Mouse (Mus musculus) yolk sac, embryonic 10.5 days (tissue): ENCODE measurements around the gene Nmnat2.
"Not testable (repeated sequence)": the region's sequence is repeated elsewhere in the genome, so short reads cannot be mapped to it uniquely, and the experiment has no call there.

Experiments used
- DNase-seq: peaks from one replicate; pipeline ENCODE4 v3.0.0-alpha.2; 2017; ENCODE audit warnings: low spot score

Gene Nmnat2

DNA sequence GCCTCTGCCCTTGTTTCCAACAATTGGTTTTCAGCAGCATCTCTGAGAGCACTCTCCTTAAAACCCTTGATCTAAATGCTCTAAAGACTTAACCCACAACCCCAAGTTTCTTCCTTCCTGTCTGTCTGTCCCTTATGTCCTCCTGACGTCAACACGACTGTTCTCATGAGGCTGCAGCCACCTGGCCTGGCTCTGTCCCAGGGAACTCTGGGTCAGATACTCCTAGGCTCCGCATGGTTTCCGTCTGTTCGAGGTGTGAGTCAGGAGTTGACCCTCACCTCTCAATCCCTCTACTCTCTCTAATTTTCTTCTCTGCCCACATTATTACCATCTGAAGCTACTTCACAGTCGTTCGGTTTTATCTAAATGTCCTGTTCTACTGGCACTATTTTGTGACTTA, 103.5 kb downstream of the Nmnat2 start:
- no peak for DNase-seq

DNA sequence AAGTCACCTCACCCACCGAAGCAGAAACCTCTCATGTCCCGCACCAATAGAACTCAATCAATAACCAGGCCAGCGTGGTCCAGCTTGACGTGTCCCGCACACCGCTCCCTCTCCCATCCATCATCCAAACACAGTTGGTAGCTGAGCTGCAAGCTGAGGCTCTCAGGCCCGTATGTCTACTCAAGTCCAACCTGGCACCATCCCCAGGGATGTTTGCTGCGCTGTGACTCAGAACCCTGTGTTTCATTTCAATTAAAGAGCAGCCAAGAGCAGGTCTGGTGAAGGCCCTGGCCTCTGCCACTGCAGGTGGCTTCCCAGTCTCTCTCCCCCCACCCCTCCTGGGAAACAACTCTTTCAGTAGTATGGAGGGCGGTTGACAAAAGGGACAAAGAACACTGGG, 104.8 kb downstream of the Nmnat2 start:
- DNase-seq = no peak

DNA sequence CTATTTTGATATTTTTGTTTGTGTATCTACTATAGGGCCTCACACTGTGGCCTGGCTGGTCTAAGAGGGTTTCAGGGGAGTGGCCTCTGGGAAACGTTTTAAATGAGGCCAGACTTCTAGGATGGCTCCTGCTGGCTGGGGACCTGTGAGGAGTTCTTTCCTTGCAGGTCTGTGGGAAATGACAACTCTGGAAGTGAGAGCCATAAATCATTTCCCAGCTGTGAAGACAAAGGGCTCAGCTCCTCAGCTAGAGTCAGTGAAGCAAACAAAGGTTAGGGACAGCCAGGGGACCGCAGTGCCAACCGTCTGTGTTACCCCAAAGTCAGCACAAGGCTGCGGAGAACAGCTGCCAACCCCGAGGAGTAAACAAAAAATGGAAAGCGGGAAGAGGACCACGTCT, 107.8 kb downstream of the Nmnat2 start:
- DNase-seq = no peak

DNA sequence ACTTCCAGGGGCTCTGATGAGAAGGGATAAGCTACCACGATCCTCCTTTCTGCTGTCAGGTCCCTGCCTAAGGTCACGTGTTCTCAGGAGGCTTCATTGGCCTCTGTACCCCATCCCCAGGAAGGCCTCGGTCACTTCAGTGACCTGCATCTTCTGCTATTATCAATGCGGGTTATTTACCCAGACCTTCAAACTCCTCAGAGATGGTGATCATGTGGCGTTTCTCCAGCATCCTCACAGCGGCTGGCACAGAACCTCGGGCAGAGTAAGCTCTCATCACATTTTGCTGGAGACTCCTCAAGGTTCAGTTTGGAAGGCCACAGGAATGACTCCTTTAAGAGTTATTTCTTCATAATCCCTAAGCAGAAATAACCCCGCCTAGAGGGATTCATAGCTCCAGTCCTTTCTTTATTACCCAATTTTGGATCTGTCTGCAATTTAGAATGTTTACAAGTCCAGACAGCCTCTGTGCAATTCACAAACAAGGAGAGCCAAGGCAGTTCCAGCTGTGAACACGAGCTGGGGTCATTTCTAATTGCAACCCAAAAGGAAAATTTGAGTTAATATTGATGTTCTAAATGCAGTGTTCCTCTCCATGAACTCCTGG, 110.1 kb downstream of the Nmnat2 start:
- DNase-seq = no peak

DNA sequence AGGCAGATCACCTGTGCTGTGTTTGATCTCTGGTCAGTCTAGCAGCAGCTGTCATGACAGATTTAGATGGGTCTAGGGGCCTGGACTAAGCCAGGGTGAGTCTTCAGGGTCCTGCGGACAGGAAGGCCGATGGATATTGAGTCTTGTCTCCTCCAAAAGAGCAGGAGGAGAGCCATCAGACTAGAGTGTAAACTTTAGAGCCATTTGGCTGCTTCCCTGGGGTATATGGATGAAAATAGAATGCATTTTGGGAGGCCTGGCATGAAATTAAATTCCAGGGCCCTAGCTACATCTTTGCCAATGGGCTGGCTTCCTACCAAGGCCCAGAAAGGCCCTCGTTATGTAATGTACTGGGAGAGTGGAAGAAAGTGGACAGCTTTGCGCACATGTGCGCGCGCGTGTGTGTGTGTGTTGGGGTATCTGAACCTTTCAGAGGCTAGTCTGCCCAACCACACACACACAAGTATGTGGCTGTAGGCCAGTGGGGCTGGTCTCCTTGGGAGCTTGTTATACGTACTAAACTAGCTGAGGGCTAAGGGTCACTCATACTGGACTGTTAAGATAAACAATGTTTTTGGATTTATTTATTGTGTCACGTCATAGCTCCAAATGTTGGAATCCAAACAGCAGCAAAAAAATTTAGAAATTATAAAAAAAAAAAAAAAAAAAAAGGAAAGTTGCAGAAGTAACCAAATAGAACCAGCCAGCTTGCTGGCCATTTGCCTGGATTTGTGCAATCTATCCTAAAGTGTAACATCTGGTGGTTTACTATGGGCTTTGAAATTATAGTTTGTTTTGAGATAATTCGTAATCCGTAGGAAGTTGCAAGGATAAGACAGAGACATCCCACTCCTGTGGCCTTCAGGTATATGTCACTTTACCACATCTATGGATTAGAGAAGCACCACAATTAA, 110.9 kb downstream of the Nmnat2 start:
- no peak for DNase-seq

DNA sequence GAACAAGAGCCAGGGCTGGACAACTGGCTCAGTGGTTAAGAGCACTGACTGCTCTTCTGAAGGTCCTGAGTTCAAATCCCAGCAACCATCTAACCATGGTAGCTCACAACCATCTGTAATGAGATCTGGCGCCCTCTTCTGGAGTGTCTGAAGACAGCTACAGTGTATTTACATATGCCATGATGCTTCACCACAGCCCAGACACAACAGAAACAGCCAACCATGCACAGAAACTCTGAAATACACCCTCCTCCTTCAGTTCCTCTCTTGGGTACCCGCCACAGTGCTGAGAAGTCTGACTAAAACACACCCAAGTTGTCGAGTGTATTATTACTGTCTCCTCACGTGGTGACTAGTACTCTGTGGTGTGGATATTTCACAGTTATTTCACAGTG, 111.6 kb downstream of the Nmnat2 start:
- DNase-seq = no peak

DNA sequence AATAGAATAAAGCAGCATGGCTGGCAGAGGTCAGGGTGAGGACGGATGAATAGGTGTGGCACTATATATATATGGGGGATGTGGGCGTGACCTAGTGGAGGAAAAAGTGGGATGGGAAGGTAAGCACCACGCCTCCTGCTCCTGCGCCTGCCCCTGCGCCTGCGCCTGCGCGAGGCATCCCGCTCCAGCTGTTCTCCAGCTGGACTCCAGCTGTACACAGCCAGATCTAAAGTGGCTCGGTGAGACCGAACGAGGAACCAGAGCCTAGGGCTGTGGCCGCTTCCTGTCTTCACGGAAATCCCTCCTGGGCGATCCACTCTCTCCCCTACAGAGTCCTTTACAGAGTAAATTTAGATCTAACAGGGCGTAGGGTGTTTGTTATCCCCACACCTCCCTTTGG, 116.8 kb downstream of the Nmnat2 start:
- DNase-seq = no peak

DNA sequence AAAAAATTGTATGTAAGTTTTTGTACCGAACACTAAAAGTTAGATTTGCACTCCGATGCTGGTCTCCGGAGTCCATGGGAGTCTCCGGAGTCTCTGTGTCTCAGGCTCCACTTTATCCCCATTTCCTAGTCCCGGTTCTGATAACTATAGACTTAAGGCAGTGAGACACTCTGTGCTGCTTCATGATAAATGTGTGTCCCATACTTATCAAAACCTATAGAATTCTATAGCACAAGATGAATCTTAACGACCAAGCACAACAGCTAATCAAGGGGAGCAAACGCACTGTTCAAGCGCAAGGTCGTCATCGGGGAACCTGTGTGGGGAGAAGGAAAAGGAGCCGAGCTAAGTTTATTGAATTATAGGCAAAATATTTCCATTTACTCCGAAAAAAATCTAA, 117.2 kb downstream of the Nmnat2 start:
- DNase-seq = no peak

DNA sequence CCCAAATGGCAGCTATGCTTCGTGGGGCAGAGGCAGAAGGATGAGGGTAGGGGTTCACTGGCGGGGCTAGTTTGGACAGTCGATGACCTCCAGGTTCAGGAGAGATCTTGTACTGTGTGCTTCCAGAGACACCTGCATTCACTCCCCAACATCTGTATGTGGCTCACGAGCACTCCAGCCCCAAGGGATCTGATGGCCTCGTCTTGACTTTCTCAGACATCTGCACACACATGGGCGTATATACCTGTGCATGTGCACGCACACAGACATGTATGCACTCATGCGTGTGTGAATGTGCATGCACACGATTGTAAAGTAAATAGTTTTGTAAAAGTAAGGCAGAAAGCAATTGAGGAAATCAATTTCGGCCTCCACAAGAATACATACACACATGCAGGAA, 117.9 kb downstream of the Nmnat2 start:
- no peak for DNase-seq

DNA sequence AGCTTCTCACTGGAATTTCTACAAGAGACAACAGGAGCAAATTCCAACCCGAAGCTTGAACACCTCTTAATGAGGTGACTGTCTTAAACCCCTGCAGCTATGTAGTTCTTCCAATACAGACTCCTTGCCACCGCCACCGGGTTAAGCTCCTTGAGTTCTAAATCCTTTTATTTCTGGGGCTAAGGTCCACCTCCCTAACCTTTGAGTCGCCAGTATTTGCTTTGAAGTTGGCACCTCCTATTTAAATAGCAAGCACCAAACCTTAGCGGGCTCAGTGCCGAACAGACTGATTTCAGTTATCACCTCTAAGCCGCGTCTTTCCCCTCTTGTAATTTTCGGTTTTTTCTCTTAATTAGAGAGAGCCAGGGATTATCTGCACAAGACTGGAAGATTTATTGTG, 118.6 kb downstream of the Nmnat2 start:
- DNase-seq = no peak

DNA sequence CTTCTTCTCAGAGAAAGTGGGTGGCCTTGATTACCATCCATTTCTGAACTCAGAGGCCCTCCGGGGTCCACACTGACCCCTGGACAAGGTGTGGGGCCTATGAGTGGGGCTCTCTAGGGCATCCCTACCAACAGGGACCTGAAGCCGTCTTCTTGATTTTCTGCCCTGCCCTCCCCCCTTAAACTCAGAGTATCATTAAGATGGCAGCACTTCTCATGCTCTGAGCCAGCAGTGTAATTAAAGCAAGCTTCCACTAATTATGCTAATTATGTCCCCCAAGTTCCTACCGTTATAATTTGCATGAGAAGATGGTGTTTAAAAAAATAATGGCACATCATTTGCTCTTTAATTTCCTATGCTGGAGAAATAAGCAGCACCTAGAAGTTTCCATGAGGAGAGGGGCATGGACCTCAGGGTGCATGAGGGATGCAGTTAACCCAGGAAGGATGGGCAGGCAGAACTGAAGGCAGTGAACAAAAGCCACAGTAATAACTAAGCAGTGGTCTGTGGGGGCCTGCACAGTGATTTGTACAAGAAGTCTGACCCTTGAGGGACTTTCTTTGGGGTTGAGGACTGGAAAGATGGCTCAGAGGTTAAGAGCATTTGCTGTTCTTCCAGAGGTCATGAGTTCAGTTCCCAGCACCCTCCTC, 120.4 kb downstream of the Nmnat2 start:
- no peak for DNase-seq

DNA sequence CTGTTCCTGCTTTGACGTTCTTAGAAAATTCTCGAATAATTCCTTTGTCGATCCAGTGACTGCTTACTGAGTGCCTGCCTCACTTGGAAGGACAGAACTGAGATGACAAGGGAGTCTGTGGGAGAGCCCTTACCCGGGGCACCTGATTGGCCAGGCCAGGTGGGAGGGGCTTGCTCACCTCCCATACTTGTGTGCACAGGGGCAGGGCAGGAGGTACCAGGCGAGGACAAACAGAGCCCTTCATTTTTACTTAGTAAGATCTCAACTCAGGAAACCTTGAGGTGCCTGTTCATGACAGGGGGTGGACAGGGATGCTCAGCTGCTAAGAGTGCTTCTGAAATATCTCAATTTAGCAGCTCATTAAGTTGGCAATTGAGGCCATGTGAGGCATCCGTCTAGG, 121.2 kb downstream of the Nmnat2 start:
- DNase-seq = no peak

DNA sequence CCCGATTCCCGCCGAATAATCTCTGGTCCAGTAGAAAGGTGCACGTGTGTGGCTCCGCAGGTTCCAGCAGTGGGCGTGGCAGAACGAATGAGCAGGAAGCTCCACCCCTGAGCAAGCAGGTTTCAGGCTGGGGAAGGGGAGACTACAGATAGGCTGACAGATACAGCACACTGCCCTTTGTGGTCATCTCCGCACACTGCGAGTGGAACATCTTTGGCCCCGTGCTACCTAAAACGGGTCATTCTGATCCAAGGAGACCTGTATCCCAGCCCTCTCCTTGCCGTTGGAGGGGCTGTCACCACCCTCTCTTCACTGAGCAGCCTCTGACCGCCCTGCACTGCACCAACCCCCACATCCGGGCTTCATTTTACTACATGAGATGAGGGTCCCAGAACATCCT, 128.4 kb downstream of the Nmnat2 start:
- DNase-seq = not testable (repeated sequence)

DNA sequence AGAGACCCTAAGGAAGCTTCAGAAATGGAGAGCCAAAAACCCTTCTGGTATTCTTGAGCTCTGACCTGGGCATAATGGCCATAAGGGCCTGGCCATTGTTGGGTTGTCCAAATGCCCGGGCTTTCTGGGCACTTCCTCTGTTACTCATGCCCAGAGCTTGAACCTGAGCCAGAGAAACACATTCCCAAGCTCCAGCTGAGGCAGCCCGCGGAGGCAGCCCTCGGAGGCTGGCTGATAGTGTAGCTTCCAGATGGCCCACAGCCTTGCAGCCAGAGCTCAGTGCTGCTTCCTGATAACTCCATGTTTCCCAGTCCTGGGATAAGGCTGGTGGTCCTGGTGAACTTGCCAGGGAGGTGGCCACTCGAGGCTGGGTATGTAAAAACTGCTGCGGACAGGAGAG, 129.4 kb downstream of the Nmnat2 start:
- no peak for DNase-seq

DNA sequence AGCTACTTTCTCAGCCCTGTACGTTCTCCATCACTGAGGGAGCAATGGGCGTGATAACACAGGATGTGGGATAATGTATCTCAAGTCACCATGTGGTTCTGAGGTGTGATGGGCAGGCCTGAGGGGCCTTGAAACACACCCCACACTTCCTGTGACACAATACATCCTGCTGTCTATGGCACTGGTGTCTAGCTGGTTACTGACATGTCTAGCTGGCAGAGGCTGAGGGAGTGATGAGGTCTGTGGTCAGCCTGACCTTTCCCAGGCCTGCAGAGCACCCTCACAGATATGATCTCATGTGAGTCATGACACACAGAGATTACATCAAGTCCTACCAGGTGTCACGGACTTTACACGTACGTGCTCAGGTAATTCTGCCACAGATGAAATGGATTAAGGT, 130.4 kb downstream of the Nmnat2 start:
- no peak for DNase-seq

DNA sequence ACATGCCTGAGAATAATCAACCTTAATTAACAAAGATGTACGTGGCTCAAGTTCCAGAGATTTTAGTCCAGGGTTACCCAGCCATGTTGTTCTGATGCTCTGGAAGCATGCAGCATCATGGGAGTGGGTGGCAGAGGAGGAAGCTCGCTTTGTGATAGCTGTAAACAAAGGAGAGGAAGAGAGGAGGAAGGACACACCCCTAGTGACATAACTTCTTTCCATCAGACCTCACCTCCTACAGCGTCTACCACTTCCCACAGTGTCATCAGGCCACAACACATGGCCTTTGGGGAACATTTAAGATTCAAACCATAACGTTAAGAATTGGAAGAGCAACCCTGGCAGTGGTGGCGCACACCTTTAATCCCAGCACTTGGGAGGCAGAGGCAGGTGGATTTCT, 133.0 kb downstream of the Nmnat2 start:
- DNase-seq = no peak

DNA sequence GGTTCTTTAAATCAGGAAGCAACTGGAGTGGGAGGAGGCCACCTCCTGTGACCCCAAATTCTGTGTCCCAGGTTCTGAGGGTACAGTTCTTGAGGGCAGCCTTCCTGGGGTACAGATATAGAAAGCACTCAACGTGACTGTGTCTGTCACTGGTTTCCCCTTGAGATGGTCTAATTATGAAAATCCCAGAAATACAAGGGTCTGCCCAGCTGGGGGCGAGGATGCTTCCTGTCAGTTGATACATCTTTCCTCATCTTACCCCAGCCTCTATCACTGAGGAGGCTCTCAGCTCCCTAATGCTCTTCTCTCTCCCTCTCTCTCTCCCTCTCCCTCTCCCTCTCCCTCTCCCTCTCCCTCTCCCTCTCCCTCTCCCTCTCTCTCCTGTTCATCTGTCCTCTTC, 135.3 kb downstream of the Nmnat2 start:
- no peak for DNase-seq

DNA sequence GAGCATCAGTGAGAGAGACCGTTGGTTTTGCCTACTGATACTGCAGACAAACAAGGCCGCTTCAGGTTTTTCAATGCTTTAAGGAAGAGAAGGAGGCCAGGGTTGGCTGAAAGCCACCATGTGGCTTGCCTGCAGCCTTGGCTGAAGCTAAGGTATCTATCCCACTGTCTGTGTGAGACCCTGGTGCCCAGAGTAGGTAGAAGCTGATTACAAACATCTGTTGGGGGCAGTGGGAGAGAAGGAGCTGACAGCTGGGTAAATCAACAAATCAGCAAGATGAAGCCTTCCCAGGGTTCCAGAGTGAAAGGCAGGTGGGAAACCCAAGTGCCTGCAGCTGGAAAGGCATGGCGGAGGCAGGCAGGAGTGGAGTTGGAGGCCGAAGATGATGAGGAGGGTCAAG, 136.0 kb downstream of the Nmnat2 start:
- no peak for DNase-seq

DNA sequence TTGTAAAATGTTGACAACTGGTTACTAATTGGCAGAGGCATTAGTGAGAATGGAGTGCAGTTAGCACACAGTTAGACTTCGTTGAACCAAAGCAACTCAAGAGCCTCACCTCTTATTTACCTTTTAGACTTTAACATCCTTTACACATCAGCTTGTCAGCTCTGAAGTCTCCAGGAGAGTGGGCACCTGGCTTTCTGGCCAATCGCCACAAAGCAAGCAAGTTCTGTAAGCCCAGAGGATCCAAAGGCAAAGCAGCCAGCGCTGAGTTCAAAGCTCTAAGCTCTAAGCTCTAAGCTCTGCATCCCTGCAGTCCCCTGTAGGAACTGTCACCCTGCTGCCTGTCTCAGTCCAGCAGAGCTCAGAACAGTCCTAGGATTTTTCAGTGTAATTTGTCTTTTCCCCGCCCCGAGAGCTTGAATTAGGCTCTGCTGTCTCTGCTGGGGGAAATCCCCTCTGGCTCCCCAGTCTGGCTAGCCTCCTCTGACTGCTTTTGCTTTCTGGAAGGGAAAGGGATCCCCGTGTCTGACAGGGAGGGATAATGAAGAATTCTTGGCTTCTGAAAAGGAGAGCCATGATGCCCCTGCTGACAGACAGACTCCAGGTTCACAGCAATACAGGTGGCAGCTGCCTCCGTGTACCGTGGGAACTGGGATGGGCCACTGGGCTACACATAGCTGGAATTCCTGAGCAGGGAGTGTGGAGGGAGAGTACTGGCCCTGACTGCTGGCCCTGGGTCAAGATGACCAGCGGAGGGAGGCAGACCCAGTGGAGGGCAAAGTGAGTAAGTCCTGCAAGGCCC, 136.8 kb downstream of the Nmnat2 start:
- peak; percentile 69 for DNase-seq

DNA sequence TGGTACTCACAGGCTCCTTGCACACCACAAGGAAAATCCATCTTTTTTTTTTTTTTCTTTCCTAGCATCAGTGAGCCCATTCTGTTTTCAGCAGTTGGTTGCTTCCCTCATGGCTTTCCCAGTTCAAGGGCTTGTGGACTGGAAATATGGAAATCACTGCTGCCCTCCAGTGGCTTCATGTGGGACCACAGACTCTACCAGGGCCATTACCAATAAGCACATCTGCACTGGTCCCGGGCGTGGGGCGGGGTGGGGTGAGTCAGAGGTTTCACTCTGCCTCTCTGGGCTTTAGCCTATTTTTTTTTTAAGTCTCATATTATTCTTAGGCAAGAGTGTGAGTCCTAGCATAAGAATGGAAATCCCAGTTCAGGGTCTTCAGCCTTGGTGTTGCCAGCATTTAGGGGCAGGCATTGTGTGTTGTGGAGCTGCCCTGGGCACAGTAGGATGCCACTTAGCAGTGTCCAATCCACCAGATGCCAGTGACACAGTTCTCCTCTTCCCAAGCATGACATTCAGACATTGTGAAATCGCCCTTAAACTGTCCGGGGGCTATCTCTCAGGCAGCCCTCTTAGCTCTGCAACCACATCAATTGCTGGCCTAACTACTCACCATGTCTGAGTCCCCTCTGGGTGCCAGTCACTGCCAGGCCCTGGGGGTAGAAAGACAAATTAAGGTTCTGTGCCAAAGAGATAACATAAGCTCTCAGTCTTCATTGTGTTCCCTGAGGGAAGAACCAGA, 137.6 kb downstream of the Nmnat2 start:
- DNase-seq = peak; percentile 74

DNA sequence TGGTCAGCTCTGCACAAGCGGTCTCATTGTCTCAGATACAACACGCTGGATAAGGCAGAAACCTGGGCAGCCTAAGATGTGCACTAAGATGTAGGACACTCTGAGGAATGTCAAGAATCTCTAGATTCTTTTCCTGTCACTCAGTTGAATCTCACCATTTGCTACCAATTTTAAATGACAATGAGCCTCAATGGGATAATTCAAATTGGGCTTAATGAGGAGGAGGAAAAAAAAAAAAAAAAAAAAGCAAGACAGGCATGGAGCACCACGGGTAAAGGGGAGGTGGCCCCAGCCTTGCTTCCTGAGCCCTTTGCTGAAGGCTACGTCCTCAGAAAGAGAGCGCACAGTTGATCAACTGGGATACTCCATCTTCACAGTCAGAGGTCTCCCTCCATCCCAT, 138.4 kb downstream of the Nmnat2 start:
- no peak for DNase-seq

DNA sequence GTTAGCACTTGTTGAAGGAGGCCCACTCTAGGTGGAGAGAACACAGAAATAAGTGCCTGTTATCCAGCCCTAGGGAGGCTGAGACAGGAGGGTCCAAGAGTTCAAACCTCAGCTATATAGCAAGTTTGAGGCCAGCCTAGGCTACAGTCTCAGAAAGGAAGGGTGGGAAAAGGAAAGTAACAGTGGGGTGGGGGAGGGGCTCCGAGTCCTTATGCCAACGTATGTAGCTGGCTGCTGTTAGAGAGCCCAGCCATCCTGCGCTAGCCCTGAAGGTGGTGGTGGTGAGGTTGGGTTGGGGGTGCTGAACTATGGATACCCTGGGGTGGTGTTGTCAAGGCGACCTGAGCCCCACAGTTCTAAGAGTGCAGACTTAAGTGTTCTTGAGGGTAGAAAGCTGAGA, 138.8 kb downstream of the Nmnat2 start:
- DNase-seq = no peak
